Mouse (Mus musculus): ENCODE measurements around the gene Satb2. TPM values are rescaled to one million over a fixed set of nuclear protein-coding genes. Genes with fewer than 3 reads are reported as not detected.

The Satb2 gene
- polyA plus RNA-seq, 1 experiment: 1.8 TPM

DNA sequence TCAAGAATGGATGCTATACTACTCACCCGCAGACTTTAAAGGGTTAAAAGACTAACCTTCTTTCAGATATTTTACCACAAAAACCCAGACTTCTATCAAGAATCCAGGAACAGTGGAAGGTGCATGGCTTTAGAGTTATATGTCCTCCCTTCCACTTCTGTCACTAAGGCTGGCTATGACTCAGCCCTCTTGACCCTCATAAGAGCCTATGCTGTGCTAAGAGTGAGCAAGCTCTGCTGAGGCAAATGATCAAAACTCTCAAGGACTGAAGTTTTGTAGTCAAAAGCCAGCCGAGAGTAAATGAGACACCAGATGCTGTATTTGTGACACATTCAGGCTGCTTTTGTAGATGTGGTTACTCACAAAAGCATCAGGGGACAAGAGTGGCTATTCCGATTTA lies 81.8 kb downstream of the Satb2 start:
- TF ChIP-seq TCF3 (IDR thresholded peaks at IDR 0.05; ENCODE audit: insufficient read length, low read depth) (no peak), SRF (IDR thresholded peaks at IDR 0.05; ENCODE audit: control insufficient read depth, insufficient read length, low read depth) (no peak), POLR2A (IDR thresholded peaks at IDR 0.05; ENCODE audit: insufficient read length, low read depth) (no peak), MYOD1 (IDR thresholded peaks at IDR 0.05; ENCODE audit: control insufficient read depth in 1 of 3, insufficient read length in 2 of 3, low read depth in 2 of 3) (no peak), TCF12 (IDR thresholded peaks at IDR 0.05; ENCODE audit: insufficient read depth, poor library complexity, severe bottlenecking) (no peak), CEBPB (IDR thresholded peaks at IDR 0.05; ENCODE audit: insufficient read depth, poor library complexity, severe bottlenecking) (no peak), REST (IDR thresholded peaks at IDR 0.05; ENCODE audit: insufficient read depth, insufficient read length) (no peak), POLR2AphosphoS2 (IDR thresholded peaks at IDR 0.05; ENCODE audit: insufficient read length, low read depth) (no peak), MAX (IDR thresholded peaks at IDR 0.05; ENCODE audit: low read depth) (no peak), E2F4 (IDR thresholded peaks at IDR 0.05; ENCODE audit: insufficient read depth) (no peak), USF1 (IDR thresholded peaks at IDR 0.05; ENCODE audit: low read depth) (no peak), MYOG (IDR thresholded peaks at IDR 0.05; ENCODE audit: control insufficient read depth in 1 of 3, insufficient read depth in 1 of 3, insufficient read length in 2 of 3, low read depth in 2 of 3) (no peak)
- no peak overlapping the region for H3K4me2 ChIP-seq (ENCODE audit: low read depth)

DNA sequence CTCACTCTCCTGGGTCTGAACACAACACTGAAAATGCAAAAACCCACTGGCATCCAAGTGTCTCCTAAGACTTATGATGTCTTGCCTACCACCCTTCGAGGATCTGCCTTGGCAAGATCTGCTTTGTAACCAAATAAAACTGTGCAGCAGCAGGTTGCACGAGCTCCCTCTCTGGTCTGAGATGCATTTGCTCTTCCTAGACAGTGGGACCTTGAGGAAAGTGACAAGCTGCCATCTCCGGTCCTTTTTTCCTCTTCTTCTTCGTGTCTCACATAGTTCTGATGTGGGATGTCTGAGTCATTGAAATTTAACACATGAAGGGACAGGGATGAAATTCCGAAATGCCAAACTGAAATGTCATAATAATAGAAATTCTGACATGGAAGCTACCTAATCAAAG lies 85.7 kb downstream of the Satb2 start:
- no peaks in the 10 kb centered on the region for H3K27me3 ChIP-seq (ENCODE audit: control insufficient read depth, insufficient read depth, insufficient read length)
- H3K4me2 ChIP-seq (ENCODE audit: low read depth): no peak overlapping the region
- no peak overlapping the region for H3ac ChIP-seq (ENCODE audit: control insufficient read depth, insufficient read length)
- H3K4me3 ChIP-seq: no peak overlapping the region
- H3K36me3 ChIP-seq (ENCODE audit: control insufficient read depth, insufficient read depth): peaks cover 19% of the 10 kb centered on the region
- no peak for TF ChIP-seq TCF3 (IDR thresholded peaks at IDR 0.05; ENCODE audit: insufficient read length, low read depth)
- no peak for TF ChIP-seq MYOD1 (IDR thresholded peaks at IDR 0.05; ENCODE audit: control insufficient read depth in 1 of 3, insufficient read length in 2 of 3, low read depth in 2 of 3)
- no peak for TF ChIP-seq REST (IDR thresholded peaks at IDR 0.05; ENCODE audit: insufficient read depth, insufficient read length)
- TF ChIP-seq SRF (IDR thresholded peaks at IDR 0.05; ENCODE audit: control insufficient read depth, insufficient read length, low read depth): no peak
- no peak for TF ChIP-seq POLR2AphosphoS2 (IDR thresholded peaks at IDR 0.05; ENCODE audit: insufficient read length, low read depth)
- TF ChIP-seq MAX (IDR thresholded peaks at IDR 0.05; ENCODE audit: low read depth): no peak
- no peak for TF ChIP-seq MYOG (IDR thresholded peaks at IDR 0.05; ENCODE audit: control insufficient read depth in 1 of 3, insufficient read depth in 1 of 3, insufficient read length in 2 of 3, low read depth in 2 of 3)
- TF ChIP-seq USF1 (IDR thresholded peaks at IDR 0.05; ENCODE audit: low read depth): no peak
- TF ChIP-seq E2F4 (IDR thresholded peaks at IDR 0.05; ENCODE audit: insufficient read depth): no peak
- no peak for TF ChIP-seq TCF12 (IDR thresholded peaks at IDR 0.05; ENCODE audit: insufficient read depth, poor library complexity, severe bottlenecking)
- TF ChIP-seq POLR2A (IDR thresholded peaks at IDR 0.05; ENCODE audit: insufficient read length, low read depth): no peak
- TF ChIP-seq CEBPB (IDR thresholded peaks at IDR 0.05; ENCODE audit: insufficient read depth, poor library complexity, severe bottlenecking): no peak
- no peaks in the 10 kb centered on the region for H3K79me2 ChIP-seq (ENCODE audit: control insufficient read depth, insufficient read depth)

More for the DNA sequence above, 81.8 kb downstream of the Satb2 start:
- H3ac ChIP-seq (ENCODE audit: control insufficient read depth, insufficient read length): no peak overlapping the region
- H3K36me3 ChIP-seq (ENCODE audit: control insufficient read depth, insufficient read depth): peaks cover 14% of the 10 kb centered on the region
- H3K27me3 ChIP-seq (ENCODE audit: control insufficient read depth, insufficient read depth, insufficient read length): no peaks in the 10 kb centered on the region
- H3K4me3 ChIP-seq: no peak overlapping the region
- H3K79me2 ChIP-seq (ENCODE audit: control insufficient read depth, insufficient read depth): no peaks in the 10 kb centered on the region

DNA sequence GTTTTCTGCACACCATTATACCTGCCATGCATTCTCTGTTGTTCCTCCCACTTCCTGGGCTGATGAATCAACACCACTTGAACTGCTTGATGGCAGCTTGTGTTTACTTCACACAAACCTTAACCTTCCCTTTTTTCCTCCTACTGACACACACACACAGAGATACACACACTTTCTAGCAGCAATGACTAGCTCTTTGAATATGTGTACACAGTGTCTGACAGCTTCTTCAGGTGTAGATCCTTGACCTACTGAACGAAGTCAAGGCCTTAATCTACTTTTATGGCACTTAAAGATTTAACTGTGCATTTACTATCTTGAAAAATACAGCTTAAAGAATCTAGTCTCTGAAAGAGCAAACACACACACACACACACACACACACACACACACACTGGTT lies 89.5 kb downstream of the Satb2 start:
- Histone ChIP-seq H3K79me2 (ENCODE audit: control insufficient read depth, insufficient read depth) (no peaks in the 10 kb centered on the region), H3K4me3 (no peak overlapping the region), H3K36me3 (ENCODE audit: control insufficient read depth, insufficient read depth) (peaks cover 10% of the 10 kb centered on the region), H3K27me3 (ENCODE audit: control insufficient read depth, insufficient read depth, insufficient read length) (no peaks in the 10 kb centered on the region), H3K4me2 (ENCODE audit: low read depth) (no peak overlapping the region), H3ac (ENCODE audit: control insufficient read depth, insufficient read length) (no peak overlapping the region)
- TF ChIP-seq MYOD1 (IDR thresholded peaks at IDR 0.05; ENCODE audit: control insufficient read depth in 1 of 3, insufficient read length in 2 of 3, low read depth in 2 of 3) (no peak), MYOG (IDR thresholded peaks at IDR 0.05; ENCODE audit: control insufficient read depth in 1 of 3, insufficient read depth in 1 of 3, insufficient read length in 2 of 3, low read depth in 2 of 3) (no peak)

DNA sequence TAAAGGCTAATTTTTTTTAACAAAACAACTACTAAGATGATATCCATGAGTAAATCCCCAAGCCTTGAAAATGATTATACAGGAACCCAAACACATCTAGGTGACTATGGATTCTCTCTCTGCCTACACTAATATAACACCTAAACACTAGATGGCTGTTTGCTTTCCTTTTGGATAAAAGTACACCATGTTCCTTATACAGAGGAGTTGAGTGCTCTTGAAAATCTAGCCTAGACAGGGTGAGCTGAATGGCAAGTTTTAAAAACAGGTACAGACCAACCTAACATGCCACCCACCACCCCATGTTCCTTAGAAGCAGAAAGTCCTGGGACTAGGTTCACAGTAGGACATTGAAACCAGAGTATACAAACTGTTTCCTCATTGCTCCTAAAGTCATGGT lies 90.9 kb downstream of the Satb2 start:
- Histone ChIP-seq H3K4me2 (ENCODE audit: low read depth) (no peak overlapping the region), H3K27me3 (ENCODE audit: control insufficient read depth, insufficient read depth, insufficient read length) (no peaks in the 10 kb centered on the region), H3K36me3 (ENCODE audit: control insufficient read depth, insufficient read depth) (peaks cover 10% of the 10 kb centered on the region), H3K4me3 (no peak overlapping the region), H3ac (ENCODE audit: control insufficient read depth, insufficient read length) (no peak overlapping the region), H3K79me2 (ENCODE audit: control insufficient read depth, insufficient read depth) (no peaks in the 10 kb centered on the region)
- TF ChIP-seq CEBPB (IDR thresholded peaks at IDR 0.05; ENCODE audit: insufficient read depth, poor library complexity, severe bottlenecking): no peak
- TF ChIP-seq SRF (IDR thresholded peaks at IDR 0.05; ENCODE audit: control insufficient read depth, insufficient read length, low read depth): no peak
- no peak for TF ChIP-seq REST (IDR thresholded peaks at IDR 0.05; ENCODE audit: insufficient read depth, insufficient read length)
- no peak for TF ChIP-seq TCF12 (IDR thresholded peaks at IDR 0.05; ENCODE audit: insufficient read depth, poor library complexity, severe bottlenecking)
- no peak for TF ChIP-seq POLR2A (IDR thresholded peaks at IDR 0.05; ENCODE audit: insufficient read length, low read depth)
- TF ChIP-seq MAX (IDR thresholded peaks at IDR 0.05; ENCODE audit: low read depth): no peak
- TF ChIP-seq MYOD1 (IDR thresholded peaks at IDR 0.05; ENCODE audit: control insufficient read depth in 1 of 3, insufficient read length in 2 of 3, low read depth in 2 of 3): no peak
- no peak for TF ChIP-seq USF1 (IDR thresholded peaks at IDR 0.05; ENCODE audit: low read depth)
- no peak for TF ChIP-seq POLR2AphosphoS2 (IDR thresholded peaks at IDR 0.05; ENCODE audit: insufficient read length, low read depth)
- TF ChIP-seq E2F4 (IDR thresholded peaks at IDR 0.05; ENCODE audit: insufficient read depth): no peak
- no peak for TF ChIP-seq MYOG (IDR thresholded peaks at IDR 0.05; ENCODE audit: control insufficient read depth in 1 of 3, insufficient read depth in 1 of 3, insufficient read length in 2 of 3, low read depth in 2 of 3)
- TF ChIP-seq TCF3 (IDR thresholded peaks at IDR 0.05; ENCODE audit: insufficient read length, low read depth): no peak

DNA sequence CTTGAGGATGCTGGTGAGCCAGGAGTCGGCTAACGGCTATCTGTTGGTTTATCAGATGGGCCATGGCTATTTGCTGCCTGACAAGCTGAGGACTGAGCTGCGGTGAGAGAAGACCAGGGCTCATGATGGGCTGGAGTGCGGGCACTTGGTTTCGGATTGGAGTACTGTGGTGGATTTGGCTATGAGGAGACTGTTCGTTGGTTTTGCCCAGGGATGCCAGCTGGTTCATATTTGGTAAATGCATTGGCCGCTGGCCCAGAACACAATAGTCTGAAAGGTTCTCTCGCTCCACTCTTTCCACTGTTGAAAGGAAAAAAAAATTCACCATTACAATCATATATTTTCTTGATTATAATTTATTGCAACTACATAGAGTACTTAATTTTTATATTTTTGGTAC lies 107.0 kb downstream of the Satb2 start:
- peaks cover 6% of the 10 kb centered on the region for H3K36me3 ChIP-seq (ENCODE audit: control insufficient read depth, insufficient read depth)
- no peaks in the 10 kb centered on the region for H3K79me2 ChIP-seq (ENCODE audit: control insufficient read depth, insufficient read depth)
- no peak overlapping the region for H3K4me3 ChIP-seq
- no peak overlapping the region for H3ac ChIP-seq (ENCODE audit: control insufficient read depth, insufficient read length)
- TF ChIP-seq MYOG (IDR thresholded peaks at IDR 0.05; ENCODE audit: control insufficient read depth in 1 of 3, insufficient read depth in 1 of 3, insufficient read length in 2 of 3, low read depth in 2 of 3) (no peak), SRF (IDR thresholded peaks at IDR 0.05; ENCODE audit: control insufficient read depth, insufficient read length, low read depth) (no peak), POLR2AphosphoS2 (IDR thresholded peaks at IDR 0.05; ENCODE audit: insufficient read length, low read depth) (no peak), MAX (IDR thresholded peaks at IDR 0.05; ENCODE audit: low read depth) (no peak), TCF3 (IDR thresholded peaks at IDR 0.05; ENCODE audit: insufficient read length, low read depth) (no peak), POLR2A (IDR thresholded peaks at IDR 0.05; ENCODE audit: insufficient read length, low read depth) (no peak), REST (IDR thresholded peaks at IDR 0.05; ENCODE audit: insufficient read depth, insufficient read length) (no peak), E2F4 (IDR thresholded peaks at IDR 0.05; ENCODE audit: insufficient read depth) (no peak), TCF12 (IDR thresholded peaks at IDR 0.05; ENCODE audit: insufficient read depth, poor library complexity, severe bottlenecking) (no peak), MYOD1 (IDR thresholded peaks at IDR 0.05; ENCODE audit: control insufficient read depth in 1 of 3, insufficient read length in 2 of 3, low read depth in 2 of 3) (no peak), CEBPB (IDR thresholded peaks at IDR 0.05; ENCODE audit: insufficient read depth, poor library complexity, severe bottlenecking) (no peak), USF1 (IDR thresholded peaks at IDR 0.05; ENCODE audit: low read depth) (no peak)
- H3K27me3 ChIP-seq (ENCODE audit: control insufficient read depth, insufficient read depth, insufficient read length): no peaks in the 10 kb centered on the region
- no peak overlapping the region for H3K4me2 ChIP-seq (ENCODE audit: low read depth)
